Mouse (Mus musculus) liver, adult 10 weeks (tissue): ENCODE measurements around the gene Ltf. TPM values are rescaled to one million over a fixed set of nuclear protein-coding genes. Genes with fewer than 3 reads are reported as not detected.

Experiments used
- polyA plus RNA-seq: library from polyadenylated mRNA; stranded (reverse); fragments of 350-450 nt; fragmentation: Illumina TruSeq; extraction: RNeasy Lipid Tissue Mini Kit (QIAGEN cat#74804); gene quantifications from one replicate; pipeline ENCODE4 v1.2.3, GENCODE M21; 2014; ENCODE audit warnings: low read depth, low replicate concordance

Gene Ltf
- not detected for polyA plus RNA-seq

GRCm38 (mm10) chr9:111019022-111019421 lies at the start of gene Ltf:
Ltf (plus strand) TSS chr9:111019271.

GRCm38 (mm10) chr9:110990204-110990603 lies 28.9 kb upstream of the Ltf start, which contains the start of gene Rtp3:
Rtp3 (minus strand) TSS chr9:110990583.

GRCm38 (mm10) chr9:111056798-111057543 lies 37.9 kb downstream of the Ltf start, which contains the start of gene Ccrl2:
Ccrl2 (minus strand) TSS chr9:111057519.

Other genes starting within 250 kb of the Ltf start
- not detected for gene Prss42, start 221.1 kb upstream of the Ltf start, polyA plus RNA-seq
- not detected for gene Prss44, start 205.3 kb upstream of the Ltf start, polyA plus RNA-seq
- gene Prss43, start 192.6 kb upstream of the Ltf start, polyA plus RNA-seq = not detected
- not detected for gene Prss45, start 184.7 kb upstream of the Ltf start, polyA plus RNA-seq
- gene Prss46, start 174.8 kb upstream of the Ltf start, polyA plus RNA-seq = not detected
- not detected for gene Prss50, start 161.3 kb upstream of the Ltf start, polyA plus RNA-seq
- 4.0 TPM for gene Als2cl, start 139.4 kb upstream of the Ltf start, polyA plus RNA-seq
- 9.6 TPM for gene Tmie, start 139.2 kb upstream of the Ltf start, polyA plus RNA-seq
- not detected for gene Fam240a, start 102.4 kb upstream of the Ltf start, polyA plus RNA-seq
- not detected for gene Tdgf1, start 73.1 kb upstream of the Ltf start, polyA plus RNA-seq
- not detected for gene Lrrc2, start 67.7 kb upstream of the Ltf start, polyA plus RNA-seq
- 38.6 TPM for gene Rtp3, start 28.7 kb upstream of the Ltf start, polyA plus RNA-seq
- 0.34 TPM for gene Ccrl2, start 38.2 kb downstream of the Ltf start, polyA plus RNA-seq
- gene Lrrfip2, start 98.3 kb downstream of the Ltf start, polyA plus RNA-seq = 30.3 TPM